Comparison of ENCODE assay signal across 24 mouse cellular contexts in the genomic region with DNA sequence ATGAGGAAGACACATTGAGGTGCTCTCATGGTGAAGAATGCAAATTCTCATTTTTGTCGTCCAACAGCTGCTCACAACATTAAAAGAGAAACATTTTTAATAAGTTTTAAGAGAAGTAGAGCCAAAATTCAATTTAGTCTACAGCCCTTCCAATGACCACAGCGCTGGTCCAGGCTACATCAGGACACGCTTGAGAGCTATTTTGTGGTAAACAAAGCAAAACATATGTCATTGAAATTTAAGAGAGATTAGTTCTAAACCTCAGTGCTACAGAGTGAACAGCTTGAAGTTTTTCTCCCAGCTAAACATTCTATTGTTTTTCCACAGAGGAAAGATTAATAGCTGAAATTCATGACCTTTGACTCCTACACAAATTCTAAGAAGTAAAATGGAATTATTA.
"Had no signal": no experiment of that assay in that cellular context is flagged by ENCODE, and none has a peak within 500 bp of the region (broad histone marks: within the 10 kb centered on the region; RNA-seq: fewer than 3 reads in every experiment).

No protein-coding gene starts in this region.

- H3K27ac ChIP-seq: hindbrain, embryonic 13.5 days; layer of hippocampus, adult 2 months; limb, embryonic 10.5 days; limb, embryonic 13.5 days; liver, embryonic 12.5 days; liver, embryonic 15.5 days; macrophage; midbrain, embryonic 12.5 days; midbrain, embryonic 15.5 days; neural tube, embryonic 12.5 days; neural tube, embryonic 15.5 days; stomach, embryonic 15.5 days had no signal

- H3K4me1 ChIP-seq: hindbrain, embryonic 13.5 days; limb, embryonic 10.5 days; limb, embryonic 13.5 days; liver, embryonic 12.5 days; liver, embryonic 15.5 days; midbrain, embryonic 12.5 days; midbrain, embryonic 15.5 days; neural tube, embryonic 12.5 days; neural tube, embryonic 15.5 days; stomach, embryonic 15.5 days had no signal

- H3K4me3 ChIP-seq: hindbrain, embryonic 13.5 days; layer of hippocampus, adult 2 months; limb, embryonic 10.5 days; limb, embryonic 13.5 days; liver, embryonic 12.5 days; liver, embryonic 15.5 days; midbrain, embryonic 12.5 days; midbrain, embryonic 15.5 days; neural tube, embryonic 12.5 days; neural tube, embryonic 15.5 days; stomach, embryonic 15.5 days had no signal

- H3K36me3 ChIP-seq: hindbrain, embryonic 13.5 days; limb, embryonic 10.5 days; limb, embryonic 13.5 days; liver, embryonic 12.5 days; liver, embryonic 15.5 days; midbrain, embryonic 12.5 days; midbrain, embryonic 15.5 days; neural tube, embryonic 12.5 days; neural tube, embryonic 15.5 days; stomach, embryonic 15.5 days had no signal

- ATAC-seq: hindbrain, embryonic 16.5 days; liver, embryonic 12.5 days; midbrain, embryonic 15.5 days had no signal

- DNase-seq: kidney, adult 11 months; kidney, adult 8-10 months; layer of hippocampus, adult 9-11 months; liver; lung, adult 18-20 months; right cerebral cortex, adult 18-20 months; right cerebral cortex, postnatal 14 days; right cerebral cortex, postnatal 4 days; thymus, adult 2 months; thymus, postnatal 14 days; thymus, postnatal 4 days had no signal

- H3K9ac ChIP-seq: hindbrain, embryonic 13.5 days; limb, embryonic 13.5 days; liver, embryonic 12.5 days; liver, embryonic 15.5 days; midbrain, embryonic 12.5 days; midbrain, embryonic 15.5 days; neural tube, embryonic 12.5 days; neural tube, embryonic 15.5 days; stomach, embryonic 15.5 days had no signal

- H3K4me2 ChIP-seq: hindbrain, embryonic 13.5 days; limb, embryonic 13.5 days; liver, embryonic 12.5 days; liver, embryonic 15.5 days; midbrain, embryonic 12.5 days; midbrain, embryonic 15.5 days; neural tube, embryonic 12.5 days; neural tube, embryonic 15.5 days; stomach, embryonic 15.5 days had no signal

- H3K9me3 ChIP-seq: hindbrain, embryonic 13.5 days; limb, embryonic 10.5 days; limb, embryonic 13.5 days; liver, embryonic 12.5 days; liver, embryonic 15.5 days; midbrain, embryonic 12.5 days; midbrain, embryonic 15.5 days; neural tube, embryonic 12.5 days; neural tube, embryonic 15.5 days; stomach, embryonic 15.5 days had no signal

- H3K27me3 ChIP-seq: hindbrain, embryonic 13.5 days; limb, embryonic 13.5 days; liver, embryonic 12.5 days; liver, embryonic 15.5 days; midbrain, embryonic 12.5 days; midbrain, embryonic 15.5 days; neural tube, embryonic 12.5 days; neural tube, embryonic 15.5 days; stomach, embryonic 15.5 days had no signal
